Mouse (Mus musculus) hindbrain, embryonic 16.5 days (tissue): ENCODE measurements at regions not wholly inside any gene's neighbourhood (a gene's known extent, or its start where the extent isn't known, plus 50 kb on each side); places are given as distances from the start of the nearest gene placed in this dataset.

ENCODE experiments used
- ATAC-seq: fragments of 200-750 bp; cut with Nextera tagmentation; 2 replicates; pipeline ENCODE4 v1.8.0; 2017; ENCODE audit warnings: moderate TSS enrichment, moderate library complexity
- H3K27ac ChIP-seq: fragments of 300-500 bp; sonication (generic); 2 replicates; pipeline ENCODE4 v1.5.1; 2014; ENCODE audit warnings: low read depth, mild to moderate bottlenecking, control low read depth, low read length, moderate library complexity
- H3K27me3 ChIP-seq: fragments of 300-500 bp; sonication (generic); replicated peaks from 2 replicates; pipeline ENCODE4 v1.6.1; 2014; ENCODE audit warnings: low read length; ENCODE audit not compliant: control insufficient read depth, insufficient read depth
- H3K36me3 ChIP-seq: fragments of 300-500 bp; sonication (generic); 2 replicates; pipeline ENCODE4 v1.6.1; 2014; ENCODE audit warnings: mild to moderate bottlenecking, low read length, moderate library complexity, mixed read lengths; ENCODE audit not compliant: control insufficient read depth, insufficient read depth
- H3K4me1 ChIP-seq: fragments of 300-500 bp; sonication (generic); 2 replicates; pipeline ENCODE4 v1.6.1; 2014; ENCODE audit warnings: low read depth, low read length; ENCODE audit not compliant: control insufficient read depth, insufficient read depth
- H3K4me2 ChIP-seq: fragments of 300-500 bp; sonication (generic); 2 replicates; pipeline ENCODE4 v1.6.1; 2014; ENCODE audit warnings: mild to moderate bottlenecking, low read length, control low read depth, moderate library complexity
- H3K4me3 ChIP-seq: fragments of 300-500 bp; sonication (generic); 2 replicates; pipeline ENCODE4 v1.5.1; 2014; ENCODE audit warnings: mild to moderate bottlenecking, low read length, control low read depth, moderate library complexity
- H3K9ac ChIP-seq: fragments of 300-500 bp; sonication (generic); 2 replicates; pipeline ENCODE4 v1.6.1; 2014; ENCODE audit warnings: low read depth, mild to moderate bottlenecking, control low read depth, low read length, moderate library complexity
- H3K9me3 ChIP-seq: fragments of 300-500 bp; sonication (generic); 2 replicates; pipeline ENCODE4 v1.6.1; 2014; ENCODE audit warnings: mild to moderate bottlenecking, low read length, moderate library complexity; ENCODE audit not compliant: control insufficient read depth
- WGBS: fragments of 180-500 bp; shearing (Covaris S2); extraction: QIAGEN DNeasy Blood & Tissue Kit; methylation state at CpG from one replicate; pipeline ENCODE4 v1.1.7; 2014; 5-methylcytosine and 5-hydroxymethylcytosine counted together

GRCm38 (mm10) chr12:69016705-69017306, 142.2 kb downstream of the Rps29 start:
- Histone ChIP-seq H3K4me2 (no peak overlapping the region), H3K9me3 (no peaks in the 10 kb centered on the region), H3K9ac (no peak overlapping the region), H3K27ac (no peak overlapping the region), H3K4me1 (no peaks in the 10 kb centered on the region), H3K4me3 (no peak overlapping the region), H3K27me3 (no peaks in the 10 kb centered on the region), H3K36me3 (no peaks in the 10 kb centered on the region)
- ATAC-seq, result peak; percentile 37; the same call in 1 of the 2 replicates
- WGBS, result 61% methylated on average over 7 of the region's 7 CpGs

- H3K4me3 ChIP-seq, result no peak overlapping the region
- H3K4me2 ChIP-seq, result no peak overlapping the region
- no peaks in the 10 kb centered on the region for H3K36me3 ChIP-seq
- ATAC-seq, result no peak
- H3K9me3 ChIP-seq, result no peaks in the 10 kb centered on the region
- no peaks in the 10 kb centered on the region for H3K4me1 ChIP-seq
- no peaks in the 10 kb centered on the region for H3K27me3 ChIP-seq
- no peak overlapping the region for H3K27ac ChIP-seq
- H3K9ac ChIP-seq, result no peak overlapping the region
Measured at GRCm38 (mm10) chr12:69005141-69005540, 153.8 kb downstream of the Rps29 start.

- H3K9me3 ChIP-seq, result no peaks in the 10 kb centered on the region; the same call in 1 of the 2 replicates
- H3K36me3 ChIP-seq, result no peaks in the 10 kb centered on the region
- H3K4me3 ChIP-seq, result no peak overlapping the region
- 76% methylated on average over 5 of the region's 5 CpGs for WGBS
- no peak for ATAC-seq
- H3K4me1 ChIP-seq, result no peaks in the 10 kb centered on the region
- H3K27me3 ChIP-seq, result no peaks in the 10 kb centered on the region
- no peak overlapping the region for H3K27ac ChIP-seq
- no peak overlapping the region for H3K9ac ChIP-seq
- no peak overlapping the region for H3K4me2 ChIP-seq
Measured at GRCm38 (mm10) chr12:69002106-69002505, 156.9 kb downstream of the Rps29 start.

GRCm38 (mm10) chr12:68997259-68997658, 161.7 kb downstream of the Rps29 start:
- Histone ChIP-seq H3K4me1 (no peaks in the 10 kb centered on the region), H3K4me2 (peak overlapping the region; percentile 47), H3K27me3 (no peaks in the 10 kb centered on the region), H3K4me3 (peak overlapping the region; percentile 17; the same call in 1 of the 2 replicates), H3K9ac (no peak overlapping the region), H3K36me3 (no peaks in the 10 kb centered on the region), H3K27ac (no peak overlapping the region), H3K9me3 (no peaks in the 10 kb centered on the region; the same call in 1 of the 2 replicates)
- peak; percentile 82 for ATAC-seq
- 39% methylated on average over 6 of the region's 6 CpGs for WGBS

- peak overlapping the region; percentile 28 for H3K4me3 ChIP-seq
- no peaks in the 10 kb centered on the region for H3K4me1 ChIP-seq
- 39% methylated on average over 12 of the region's 12 CpGs for WGBS
- ATAC-seq, result peak; percentile 83
- H3K4me2 ChIP-seq, result peak overlapping the region; percentile 47
- H3K36me3 ChIP-seq, result no peaks in the 10 kb centered on the region
- H3K27me3 ChIP-seq, result no peaks in the 10 kb centered on the region
- H3K9ac ChIP-seq, result no peak overlapping the region; the same call in 1 of the 2 replicates
- peak overlapping the region; percentile 45 for H3K27ac ChIP-seq
- no peaks in the 10 kb centered on the region; the same call in 1 of the 2 replicates for H3K9me3 ChIP-seq
Measured at GRCm38 (mm10) chr12:68996740-68997139, 162.2 kb downstream of the Rps29 start.

GRCm38 (mm10) chr12:68980640-68981039, 178.3 kb downstream of the Rps29 start:
- 93% methylated on average over 4 of the region's 4 CpGs for WGBS
- H3K27ac ChIP-seq, result no peak overlapping the region
- no peak overlapping the region for H3K9ac ChIP-seq
- no peaks in the 10 kb centered on the region for H3K27me3 ChIP-seq
- H3K4me1 ChIP-seq, result no peaks in the 10 kb centered on the region
- H3K9me3 ChIP-seq, result no peaks in the 10 kb centered on the region
- ATAC-seq, result no peak
- H3K36me3 ChIP-seq, result no peaks in the 10 kb centered on the region
- H3K4me3 ChIP-seq, result no peak overlapping the region
- no peak overlapping the region for H3K4me2 ChIP-seq

GRCm38 (mm10) chr12:68980173-68980572, 178.8 kb downstream of the Rps29 start:
- H3K4me2 ChIP-seq, result no peak overlapping the region
- H3K4me3 ChIP-seq, result no peak overlapping the region
- H3K36me3 ChIP-seq, result no peaks in the 10 kb centered on the region
- H3K27me3 ChIP-seq, result no peaks in the 10 kb centered on the region
- ATAC-seq, result no peak
- WGBS, result 76% methylated on average over 4 of the region's 4 CpGs
- no peaks in the 10 kb centered on the region for H3K4me1 ChIP-seq
- H3K9me3 ChIP-seq, result no peaks in the 10 kb centered on the region
- no peak overlapping the region for H3K27ac ChIP-seq
- no peak overlapping the region for H3K9ac ChIP-seq

GRCm38 (mm10) chr12:68979232-68979631, 179.8 kb downstream of the Rps29 start:
- Histone ChIP-seq H3K36me3 (no peaks in the 10 kb centered on the region), H3K9me3 (no peaks in the 10 kb centered on the region), H3K9ac (no peak overlapping the region), H3K27ac (no peak overlapping the region), H3K4me1 (no peaks in the 10 kb centered on the region), H3K4me3 (no peak overlapping the region), H3K27me3 (no peaks in the 10 kb centered on the region), H3K4me2 (no peak overlapping the region)
- 77% methylated on average over 3 of the region's 3 CpGs for WGBS
- ATAC-seq, result no peak

GRCm38 (mm10) chr12:68977276-68977675, 181.7 kb downstream of the Rps29 start:
- Histone ChIP-seq H3K9ac (no peak overlapping the region), H3K27ac (no peak overlapping the region), H3K36me3 (no peaks in the 10 kb centered on the region), H3K4me2 (no peak overlapping the region), H3K4me1 (no peaks in the 10 kb centered on the region), H3K9me3 (no peaks in the 10 kb centered on the region), H3K27me3 (no peaks in the 10 kb centered on the region), H3K4me3 (no peak overlapping the region)
- 54% methylated on average over 4 of the region's 4 CpGs for WGBS
- no peak; the same call in 1 of the 2 replicates for ATAC-seq
